Mouse (Mus musculus) cerebellum, adult (tissue): ENCODE measurements at regions not wholly inside any gene's neighbourhood (a gene's known extent, or its start where the extent isn't known, plus 50 kb on each side); places are given as distances from the start of the nearest gene placed in this dataset.
A peak's percentile ranks its signal among the peaks of the same experiment; 100 is the strongest.

Source experiments
- ATAC-seq: cut with Nextera tagmentation; 2 replicates; pipeline ENCODE4 v1.9.2; 2017; ENCODE audit warnings: mild to moderate bottlenecking, moderate library complexity, mixed read lengths; ENCODE audit not compliant: insufficient number of reproducible peaks, low FRiP score, low TSS enrichment

GRCm38 (mm10) chr1:92286966-92287342, 91.5 kb upstream of the Hdac4 start:
- no peak for ATAC-seq

GRCm38 (mm10) chr1:92286013-92286965, 90.8 kb upstream of the Hdac4 start:
- ATAC-seq: no peak

GRCm38 (mm10) chr1:92284155-92284554, 88.7 kb upstream of the Hdac4 start:
- ATAC-seq: no peak

GRCm38 (mm10) chr1:92277199-92277747, 81.8 kb upstream of the Hdac4 start:
- no peak for ATAC-seq

GRCm38 (mm10) chr1:92275388-92275787, 79.9 kb upstream of the Hdac4 start:
- ATAC-seq: no peak

- ATAC-seq: no peak
Measured at GRCm38 (mm10) chr1:92273760-92274159, 78.3 kb upstream of the Hdac4 start.

- ATAC-seq: no peak
Measured at GRCm38 (mm10) chr1:92271676-92272291, 76.3 kb upstream of the Hdac4 start.

- no peak for ATAC-seq
Measured at GRCm38 (mm10) chr1:92270486-92271058, 75.1 kb upstream of the Hdac4 start.

GRCm38 (mm10) chr1:92269464-92269863, 74.0 kb upstream of the Hdac4 start:
- no peak for ATAC-seq

- ATAC-seq: peak; percentile 77
Measured at GRCm38 (mm10) chr1:92264941-92265340, 69.4 kb upstream of the Hdac4 start.

- no peak for ATAC-seq
Measured at GRCm38 (mm10) chr1:92259715-92260392, 64.4 kb upstream of the Hdac4 start.

GRCm38 (mm10) chr1:92258026-92258425, 62.5 kb upstream of the Hdac4 start:
- no peak for ATAC-seq

GRCm38 (mm10) chr1:92253086-92253485, 57.6 kb upstream of the Hdac4 start:
- ATAC-seq: no peak

GRCm38 (mm10) chr1:92250594-92251463, 55.3 kb upstream of the Hdac4 start:
- ATAC-seq: no peak
